Mouse (Mus musculus) small intestine, adult 2 months (tissue): Measurements from ENCODE around the gene Nt5dc3.

Experiments used
- CTCF ChIP-seq: fragments of 200-500 bp; IDR thresholded peaks from 2 replicates; pipeline ENCODE4 v1.5.1; 2012; ENCODE audit warnings: low read depth, mild to moderate bottlenecking, control low read depth, inconsistent platforms, low read length, moderate library complexity, mixed read lengths; ENCODE audit not compliant: insufficient replicate concordance, insufficient read length; ENCODE audit errors: extremely low read depth
- POLR2A ChIP-seq: fragments of 200-500 bp; IDR thresholded peaks from 2 replicates; pipeline ENCODE4 v1.6.1; 2012; ENCODE audit warnings: low read depth, mild to moderate bottlenecking, control low read depth, inconsistent platforms, low read length, moderate library complexity

- TF ChIP-seq CTCF: no peak
- TF ChIP-seq POLR2A: no peak
Observed at GRCm38 (mm10) chr10:86794196-86794595, 15.4 kb downstream of the Nt5dc3 start.
